Mouse (Mus musculus): ENCODE data around the gene Fgfr2. TPM values are rescaled to one million over a fixed set of nuclear protein-coding genes. Genes with fewer than 3 reads are reported as not detected.

Gene Fgfr2
- polyA plus RNA-seq, 2 experiments from 2014 or later: not detected

- no peak for ATAC-seq
Observed at GRCm38 (mm10) chr7:130266166-130266490, 2857.0 kb downstream of the Fgfr2 start.

DNA sequence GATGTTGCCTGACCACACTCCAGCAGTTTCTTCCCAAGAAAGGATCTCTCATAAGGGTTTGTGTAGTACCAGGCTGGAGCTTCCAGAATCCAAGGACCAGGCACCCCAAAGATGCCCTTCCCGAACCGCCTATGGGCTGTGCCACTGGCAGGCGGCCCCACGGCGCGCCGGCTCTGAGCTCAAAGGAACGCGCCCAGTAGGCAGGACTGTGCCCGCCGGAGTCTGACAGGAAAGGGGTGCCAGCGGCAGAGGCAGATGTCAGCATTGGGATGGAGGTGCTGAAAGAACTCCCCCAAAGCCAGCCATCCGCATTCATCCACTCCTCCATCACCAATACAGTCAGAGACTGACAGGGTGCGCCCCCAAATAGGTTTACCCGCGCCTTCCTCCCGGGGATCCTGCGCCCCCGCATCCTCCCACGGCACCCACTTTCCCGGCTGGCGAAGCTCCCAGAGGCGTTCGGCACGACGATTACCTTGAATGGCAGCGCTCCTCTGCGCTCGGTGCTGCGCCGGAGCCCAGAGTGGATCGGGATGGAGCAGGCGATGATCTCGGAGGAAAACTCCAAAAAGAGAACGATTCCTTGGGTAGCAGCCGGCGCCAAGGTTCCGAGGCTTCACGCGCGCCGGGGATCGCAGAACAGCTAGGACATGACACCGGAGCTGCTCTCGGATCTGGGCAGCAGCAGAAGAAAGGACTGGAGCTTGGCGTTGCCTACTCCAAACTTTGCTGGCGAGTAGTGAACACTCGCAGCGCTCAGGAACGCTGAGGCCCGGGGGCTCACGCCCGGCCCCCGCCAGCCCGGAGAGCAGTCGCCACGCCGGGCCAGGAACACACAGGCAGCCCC lies 2857.6 kb downstream of the Fgfr2 start:
- ATAC-seq: no peak

- ATAC-seq: no peak
Observed at GRCm38 (mm10) chr7:130264616-130265318, 2858.4 kb downstream of the Fgfr2 start.

- ATAC-seq: no peak
Observed at GRCm38 (mm10) chr7:130263799-130264351, 2859.3 kb downstream of the Fgfr2 start.

GRCm38 (mm10) chr7:130263233-130263594 lies 2859.9 kb downstream of the Fgfr2 start:
- no peak for ATAC-seq

- ATAC-seq: no peak
Observed at GRCm38 (mm10) chr7:130262528-130263232, 2860.5 kb downstream of the Fgfr2 start.

DNA sequence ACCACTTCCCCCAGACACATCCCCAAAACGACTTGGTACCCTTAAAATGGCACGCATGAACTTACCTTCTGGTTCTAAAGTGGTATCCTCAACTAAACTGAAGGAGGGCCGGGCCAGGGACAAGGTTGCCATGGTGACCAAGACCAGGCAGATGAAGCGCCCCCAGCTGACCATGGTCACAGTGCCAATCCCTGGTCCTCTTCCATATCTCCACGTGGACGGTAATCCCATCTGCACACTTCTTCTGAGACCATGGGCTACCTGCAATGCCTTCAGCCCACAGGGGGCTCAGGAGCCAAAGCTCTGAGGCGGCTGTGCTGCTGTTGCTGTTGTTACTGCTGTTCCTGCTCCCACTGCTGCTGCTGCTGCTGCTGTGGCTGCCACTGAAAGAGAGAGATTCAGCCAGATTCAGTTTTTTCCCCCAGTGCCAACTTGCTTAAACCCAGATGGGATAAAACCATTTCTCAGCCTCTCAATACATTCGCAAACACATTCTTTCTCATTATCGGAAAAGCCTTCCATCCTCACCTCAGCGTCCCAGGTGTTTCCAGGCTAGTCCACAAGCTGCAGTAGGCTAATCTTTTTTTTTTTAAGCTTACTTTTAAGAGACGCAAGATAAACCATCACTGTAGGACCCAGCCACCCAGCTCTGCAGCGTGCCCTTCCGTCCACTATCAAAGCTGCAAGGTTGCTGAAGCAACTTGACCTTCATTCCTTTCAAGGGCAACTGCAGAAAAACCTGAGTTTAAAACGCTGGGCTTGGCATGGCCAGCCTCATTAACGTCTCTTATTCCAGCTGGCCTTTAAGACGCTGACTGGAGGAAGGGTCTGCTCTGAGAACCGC lies 2861.2 kb downstream of the Fgfr2 start:
- no peak for ATAC-seq

DNA sequence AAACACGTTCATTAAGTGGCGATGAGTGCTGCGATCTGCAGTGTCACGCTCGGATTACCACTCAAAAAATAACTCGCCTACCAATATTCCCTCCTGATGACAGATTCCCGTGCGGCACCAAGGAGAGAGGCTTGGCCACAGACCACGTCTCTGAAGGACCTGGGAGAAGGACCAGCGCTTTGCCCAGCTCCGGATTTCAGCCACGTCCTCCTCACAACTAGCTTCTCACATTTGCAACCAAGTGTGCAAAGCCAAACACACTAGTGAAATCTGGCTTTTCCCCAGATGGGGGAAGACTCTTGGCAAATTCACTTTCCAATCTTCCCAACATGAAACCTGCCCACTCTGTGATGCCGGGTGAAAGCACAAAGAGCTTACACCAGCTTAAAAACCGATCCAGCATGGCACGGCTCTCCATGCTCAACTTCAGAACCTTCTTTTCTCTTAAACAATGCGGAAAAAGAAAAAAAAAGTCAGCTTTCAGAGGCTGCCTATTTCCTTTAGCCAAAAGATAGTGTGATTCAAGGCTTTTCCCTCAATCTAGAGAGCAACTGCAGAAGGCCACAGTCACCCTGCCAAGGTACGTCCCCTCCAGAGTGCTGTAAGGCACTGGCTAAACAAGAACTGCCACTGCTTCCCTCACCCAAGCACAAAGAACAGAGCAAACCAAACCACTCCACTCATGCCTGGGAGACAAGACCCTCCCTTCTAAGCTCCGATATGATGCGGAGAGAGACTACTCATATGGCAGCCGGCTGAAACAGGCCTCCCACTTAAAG lies 2862.1 kb downstream of the Fgfr2 start:
- no peak for ATAC-seq

- no peak for ATAC-seq
Observed at GRCm38 (mm10) chr7:130260060-130260459, 2863.1 kb downstream of the Fgfr2 start.

DNA sequence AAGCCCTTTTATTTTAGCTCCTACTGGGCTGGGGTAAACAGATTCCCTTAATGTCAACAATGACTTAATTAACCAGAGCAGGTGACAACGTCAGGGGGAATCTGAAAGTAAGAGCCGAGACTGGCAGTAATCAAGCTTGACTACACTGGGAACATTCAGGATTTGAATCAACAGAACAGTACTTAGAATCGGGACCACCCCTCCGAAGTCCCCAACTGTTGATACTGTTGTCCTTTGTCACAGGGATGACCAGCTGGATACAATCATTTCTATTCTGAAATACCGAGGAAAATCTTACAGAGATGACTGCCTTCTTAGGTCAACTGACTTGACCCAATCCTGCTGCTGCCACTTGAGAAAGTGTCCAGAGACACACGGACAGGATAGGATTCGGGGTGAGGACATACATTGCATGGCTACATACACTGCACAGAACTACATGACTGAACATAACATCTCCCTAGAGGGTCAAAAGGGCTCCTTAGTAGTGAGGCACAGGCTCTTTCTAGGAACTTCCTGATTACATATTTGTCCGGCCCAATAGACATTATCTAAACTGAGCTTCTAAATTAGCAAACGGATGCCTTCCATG lies 2864.3 kb downstream of the Fgfr2 start:
- ATAC-seq: no peak

DNA sequence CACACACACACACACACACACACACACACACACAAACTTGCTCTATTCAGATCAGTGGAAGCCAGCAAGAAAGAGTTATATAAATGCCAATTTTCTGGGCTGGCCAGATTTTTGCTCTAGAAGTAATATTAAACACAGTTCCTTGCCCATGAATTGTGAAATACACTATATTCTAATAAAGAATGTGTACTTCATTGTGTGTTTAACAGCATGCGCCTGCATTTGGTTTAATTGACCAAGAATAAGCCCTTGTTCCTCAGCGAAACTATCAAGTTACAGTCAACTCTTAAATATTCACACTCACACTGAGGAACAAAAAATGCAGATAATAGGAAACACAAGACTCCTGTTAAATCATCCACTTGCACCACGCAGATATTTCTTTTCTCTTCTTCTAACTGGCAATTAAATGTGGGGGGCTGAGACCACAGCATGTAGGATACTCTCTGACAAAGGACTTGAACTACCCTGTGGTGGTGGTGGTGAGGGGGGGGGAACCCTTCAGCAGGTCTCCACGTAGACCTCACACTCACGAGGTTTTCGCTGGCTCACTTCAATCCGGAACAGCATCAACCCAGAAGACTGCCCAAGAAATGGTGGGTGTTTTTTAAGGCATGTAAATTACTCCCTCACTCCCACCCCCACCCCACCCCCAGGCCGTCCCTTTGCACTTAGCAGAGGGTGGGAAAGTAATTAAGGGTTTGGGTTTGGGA lies 2865.0 kb downstream of the Fgfr2 start:
- no peak for ATAC-seq

DNA sequence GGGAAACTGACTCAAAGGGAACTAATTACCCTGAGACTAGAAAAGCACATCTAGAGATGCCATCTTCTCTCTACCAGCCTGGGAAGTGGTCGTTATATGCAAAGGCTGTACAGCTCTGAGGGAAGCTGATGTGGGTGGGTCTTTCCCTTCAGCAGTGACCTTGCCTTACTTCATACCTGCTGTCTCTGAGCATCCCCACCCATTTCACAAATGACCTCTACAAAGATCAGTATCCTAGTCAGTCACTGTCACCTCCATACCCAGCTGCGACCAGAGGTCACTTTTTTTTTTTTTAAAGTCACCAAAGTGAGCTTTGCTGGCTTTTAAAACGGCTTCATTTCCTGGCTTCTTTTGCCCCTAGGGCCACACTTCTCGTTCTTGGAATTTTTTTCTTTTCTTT lies 2869.9 kb downstream of the Fgfr2 start:
- ATAC-seq: no peak

- ATAC-seq: no peak
Observed at GRCm38 (mm10) chr7:130251936-130252523, 2871.1 kb downstream of the Fgfr2 start.

- ATAC-seq: no peak
Observed at GRCm38 (mm10) chr7:130250994-130251393, 2872.2 kb downstream of the Fgfr2 start.

GRCm38 (mm10) chr7:130248403-130248802 lies 2874.7 kb downstream of the Fgfr2 start:
- no peak for ATAC-seq

DNA sequence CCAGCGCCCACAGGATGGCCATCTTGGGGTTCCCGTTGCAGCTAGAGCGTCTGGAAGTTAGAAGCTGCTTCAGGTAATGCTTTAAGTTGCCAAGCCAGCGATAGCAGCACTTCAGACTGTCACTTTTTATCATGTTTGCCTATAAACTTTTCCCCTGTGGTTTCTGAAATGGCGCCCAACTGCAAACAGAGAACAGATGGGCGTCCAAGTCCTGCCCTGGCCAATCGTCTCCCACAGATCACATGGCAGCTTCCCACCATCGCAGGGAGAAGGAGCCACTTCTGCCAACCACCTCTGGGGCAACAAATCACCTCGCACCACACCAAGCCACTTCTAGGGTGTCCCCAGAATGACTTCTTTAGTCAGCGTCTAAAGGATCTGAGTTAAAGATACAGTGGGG lies 2875.3 kb downstream of the Fgfr2 start:
- ATAC-seq: no peak

- ATAC-seq: no peak
Observed at GRCm38 (mm10) chr7:130246483-130246882, 2876.7 kb downstream of the Fgfr2 start.

GRCm38 (mm10) chr7:130244545-130244944 lies 2878.6 kb downstream of the Fgfr2 start:
- ATAC-seq: no peak

DNA sequence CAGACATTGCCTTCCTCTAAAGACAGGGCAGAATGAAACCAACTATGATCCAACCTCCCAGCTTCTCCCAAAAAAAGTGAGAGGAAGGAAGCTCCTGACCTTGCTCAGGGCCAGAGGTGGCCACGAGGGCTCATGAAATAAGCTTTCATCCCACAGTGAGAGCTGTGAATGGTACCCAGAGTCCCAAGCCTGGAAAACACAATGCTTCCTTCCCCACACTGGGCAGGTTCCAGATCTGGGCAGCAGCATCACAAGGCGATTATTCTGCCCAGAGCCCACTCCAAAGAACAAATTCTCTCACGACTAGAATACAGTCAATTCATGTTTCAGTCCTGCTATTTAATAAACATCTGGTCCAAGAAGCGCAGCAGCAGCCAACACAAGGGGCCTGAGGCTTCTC lies 2879.3 kb downstream of the Fgfr2 start:
- ATAC-seq: no peak

- ATAC-seq: no peak
Observed at GRCm38 (mm10) chr7:130240191-130240590, 2883.0 kb downstream of the Fgfr2 start.

Data from CD4-positive, CD25-positive, alpha-beta regulatory T cell, adult 4 months (primary cell).